Mouse (Mus musculus) inflammation-experienced regulatory T-cells, adult 6 months (primary cell): ENCODE data around the gene Ebf3. TPM values are rescaled to one million over a fixed set of nuclear protein-coding genes. Genes with fewer than 3 reads are reported as not detected.

Experiments used
- ATAC-seq: one replicate; pipeline ENCODE4 v1.8.0; 2017
- polyA plus RNA-seq, 3 experiments: library from polyadenylated mRNA; unstranded; fragments of 100-300 nt; shearing (Covaris generic); gene quantifications; one replicate each; pipeline ENCODE4 v1.2.1; 2017

Ebf3 gene
- polyA plus RNA-seq, 3 experiments from 2014 or later, result not detected

DNA sequence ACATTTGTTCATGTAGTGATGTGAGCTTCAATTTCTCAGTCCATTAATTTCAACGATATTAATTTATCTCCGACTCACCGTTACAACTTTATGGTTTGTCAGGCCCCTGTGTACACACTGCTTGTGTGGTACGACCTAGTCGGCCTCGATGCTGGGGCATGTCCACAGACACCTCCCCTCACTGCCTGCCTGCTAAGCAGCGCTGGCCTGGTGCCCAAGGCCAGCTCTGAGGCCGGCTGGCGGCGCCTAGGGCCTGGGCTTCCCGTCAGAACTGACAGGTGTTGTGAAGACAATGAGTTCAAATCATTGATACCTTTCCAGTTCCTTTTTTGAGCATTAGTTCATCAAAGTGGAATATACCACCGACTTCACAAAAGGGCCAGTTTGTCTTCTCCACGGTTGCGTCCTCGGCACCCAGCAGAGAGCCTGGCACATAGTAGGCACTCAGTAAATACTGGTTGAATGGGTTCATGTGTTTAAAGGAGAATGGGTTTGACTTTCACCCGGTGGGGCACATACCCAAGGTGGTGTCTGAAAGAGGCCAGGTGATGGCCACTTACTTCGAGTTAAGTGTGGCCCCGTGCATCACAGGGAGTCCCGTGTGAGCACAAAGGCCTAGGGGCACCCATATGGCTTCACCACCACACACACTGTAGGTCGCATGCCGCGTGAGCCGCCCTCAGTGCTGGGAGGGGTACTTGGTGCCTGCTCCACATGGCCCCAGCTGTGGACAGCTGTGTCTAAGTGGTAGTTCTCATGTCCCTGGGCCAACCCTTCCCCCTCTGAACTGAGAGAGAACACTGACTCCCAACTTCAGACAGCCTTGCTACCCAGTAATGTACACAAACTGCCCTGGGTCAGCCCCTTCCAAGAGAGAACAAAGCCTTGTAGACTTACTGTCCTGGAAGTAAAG, 116.9 kb downstream of the Ebf3 start:
- no peak for ATAC-seq

DNA sequence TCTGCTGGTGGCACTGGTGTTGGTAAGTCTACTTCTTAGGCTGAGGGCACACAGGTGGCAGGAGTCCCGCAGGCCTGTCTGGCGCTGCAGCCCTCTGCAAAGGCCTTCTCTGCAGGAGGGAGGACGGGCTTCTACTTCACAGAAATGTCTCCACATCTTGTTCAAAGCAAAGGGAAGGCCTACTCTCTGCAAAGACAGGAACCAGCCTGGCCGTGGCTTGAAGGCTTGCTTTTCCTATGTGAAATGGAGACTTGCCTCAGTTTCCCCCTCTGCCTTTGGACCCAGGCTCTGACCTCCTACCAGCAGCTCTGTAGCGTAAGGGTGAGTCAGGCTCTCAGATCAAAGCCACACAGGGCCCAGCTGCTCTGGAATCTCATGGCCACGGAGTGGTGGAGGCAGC, 117.7 kb downstream of the Ebf3 start:
- no peak for ATAC-seq

DNA sequence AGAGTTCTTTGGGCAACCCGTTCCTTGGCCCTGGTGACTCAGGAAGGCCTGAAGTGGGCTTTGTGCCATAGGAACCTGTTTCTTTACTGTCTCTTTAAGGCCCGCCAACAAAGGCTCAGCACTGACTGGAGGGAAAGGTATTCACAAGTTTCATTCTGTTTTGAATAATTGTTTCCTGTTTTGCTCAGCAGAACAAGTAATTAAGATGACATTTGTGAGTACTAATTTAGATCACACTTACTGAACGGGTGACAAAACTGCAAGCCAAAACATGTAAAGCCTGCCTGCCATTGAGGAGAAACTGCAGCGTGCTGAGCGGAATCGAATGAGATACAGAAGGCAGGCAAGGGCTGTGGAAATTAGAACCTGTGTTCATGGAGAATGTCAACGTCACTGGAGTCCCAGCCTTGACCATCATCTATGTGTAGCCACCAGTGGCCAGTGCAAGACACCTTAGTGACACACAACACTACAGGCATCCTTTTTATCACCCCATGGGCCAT, 121.4 kb downstream of the Ebf3 start:
- no peak for ATAC-seq

- ATAC-seq, result no peak
Observed at GRCm38 (mm10) chr7:137191889-137192288, 122.4 kb downstream of the Ebf3 start.

- no peak for ATAC-seq
Observed at GRCm38 (mm10) chr7:137172278-137172677, 142.0 kb downstream of the Ebf3 start.

- no peak for ATAC-seq
Observed at GRCm38 (mm10) chr7:137159086-137159485, 155.2 kb downstream of the Ebf3 start.

DNA sequence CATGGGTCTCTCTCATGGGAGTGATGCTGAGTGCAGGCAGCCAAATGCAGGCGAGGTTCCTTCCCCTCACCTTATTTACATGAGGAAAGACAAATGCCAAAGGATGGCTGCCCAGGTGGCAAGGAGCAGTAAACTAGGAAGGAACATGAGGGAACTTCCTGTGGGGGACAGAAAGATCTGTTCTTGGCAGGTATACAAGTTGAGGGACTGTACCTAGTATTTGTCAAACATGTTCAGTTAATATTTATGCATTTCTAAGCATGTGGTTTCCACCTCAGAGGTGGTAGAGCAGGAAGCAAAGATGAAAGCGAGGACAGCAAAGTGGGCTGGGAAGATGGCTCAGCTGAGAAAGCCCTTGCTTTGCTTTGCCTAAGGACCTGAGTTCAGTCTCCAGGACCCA, 159.6 kb downstream of the Ebf3 start:
- peak; percentile 80 for ATAC-seq

DNA sequence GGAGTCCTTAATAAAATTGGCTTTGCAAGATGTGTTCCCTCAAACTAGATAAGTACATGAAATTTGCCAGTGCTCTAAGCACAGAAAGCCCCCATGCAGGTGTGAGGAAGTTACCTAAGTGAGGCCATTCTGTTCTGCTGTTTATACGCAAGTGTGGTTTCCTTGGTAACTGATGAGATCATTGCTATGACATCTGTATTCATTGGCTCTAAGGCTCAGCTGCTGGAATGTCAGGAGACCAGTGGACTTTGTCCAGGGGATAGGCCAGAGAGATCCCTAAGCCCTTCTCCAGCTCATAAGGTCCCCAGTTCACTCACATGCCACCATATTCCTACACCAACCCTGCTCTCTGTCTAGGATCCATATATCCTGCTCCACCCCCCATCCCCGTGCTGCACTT, 162.4 kb downstream of the Ebf3 start:
- no peak for ATAC-seq

DNA sequence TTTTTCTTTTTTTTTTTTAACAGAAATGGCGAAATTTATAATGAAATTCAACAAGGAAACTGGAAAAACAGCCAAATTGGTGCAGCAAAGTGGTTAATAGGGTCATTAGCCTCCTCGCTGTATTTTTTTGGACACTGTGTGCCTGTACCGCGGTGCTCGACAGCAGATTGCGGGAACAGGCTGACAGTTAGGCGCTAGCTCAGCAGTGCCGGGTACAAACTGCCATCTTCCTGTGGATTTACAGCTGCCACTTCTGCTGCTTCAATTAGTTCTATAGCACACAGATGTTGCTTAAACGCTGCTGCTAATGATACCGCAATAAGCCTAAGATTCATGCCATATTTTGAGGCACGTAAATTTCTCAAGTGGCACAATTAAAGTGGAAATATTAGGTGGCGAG, 167.1 kb downstream of the Ebf3 start:
- no peak for ATAC-seq

Other genes with a start within 250 kb of the Ebf3 start
- gene 9430038I01Rik, start 96.3 kb upstream of the Ebf3 start, polyA plus RNA-seq, result 1 to 10 TPM; 5.9 to 7.6 (median 5.9) TPM
- gene Glrx3, start 123.2 kb upstream of the Ebf3 start, polyA plus RNA-seq, result 100 to 1,000 TPM in 2 of 3 experiments, 10 to 100 TPM in 1; 98.5 to 137 (median 126) TPM